Mouse (Mus musculus) embryonic facial prominence, embryonic 15.5 days (tissue): ENCODE results near the gene Rnf38. TPM values are rescaled to one million over a fixed set of nuclear protein-coding genes. Genes with fewer than 3 reads are reported as not detected.
A peak's percentile ranks its signal among the peaks of the same experiment; 100 is the strongest.

Experiments used
- ATAC-seq: fragments of 200-750 bp; cut with Nextera tagmentation; 2 replicates; pipeline ENCODE4 v1.8.0; 2017; ENCODE audit warnings: low read depth, moderate TSS enrichment; ENCODE audit not compliant: insufficient number of reproducible peaks, low FRiP score, low TSS enrichment
- H3K27ac ChIP-seq: fragments of 300-500 bp; sonication (generic); replicated peaks from 2 replicates; pipeline ENCODE4 v1.5.1; 2015; ENCODE audit warnings: mild to moderate bottlenecking, inconsistent platforms
- H3K27me3 ChIP-seq: fragments of 300-500 bp; sonication (generic); 2 replicates; pipeline ENCODE4 v1.6.1; 2015; ENCODE audit warnings: inconsistent platforms
- H3K36me3 ChIP-seq: fragments of 300-500 bp; sonication (generic); 2 replicates; pipeline ENCODE4 v1.6.1; 2015; ENCODE audit warnings: mild to moderate bottlenecking, inconsistent platforms
- H3K4me1 ChIP-seq: fragments of 300-500 bp; sonication (generic); 2 replicates; pipeline ENCODE4 v1.6.1; 2015; ENCODE audit warnings: inconsistent platforms
- H3K4me2 ChIP-seq: fragments of 300-500 bp; sonication (generic); replicated peaks from 2 replicates; pipeline ENCODE4 v1.6.1; 2015; ENCODE audit warnings: mild to moderate bottlenecking, inconsistent platforms
- H3K4me3 ChIP-seq: fragments of 300-500 bp; sonication (generic); replicated peaks from 2 replicates; pipeline ENCODE4 v1.5.1; 2015; ENCODE audit warnings: mild to moderate bottlenecking, inconsistent platforms
- H3K9ac ChIP-seq: fragments of 300-500 bp; sonication (generic); 2 replicates; pipeline ENCODE4 v1.6.1; 2015; ENCODE audit warnings: inconsistent platforms
- H3K9me3 ChIP-seq: fragments of 300-500 bp; sonication (generic); replicated peaks from 2 replicates; pipeline ENCODE4 v1.6.1; 2016; ENCODE audit warnings: inconsistent platforms
- WGBS: fragments of 180-500 bp; shearing (Covaris S2); methylation state at CpG from one replicate; pipeline ENCODE4 v1.1.7; 2015; 5-methylcytosine and 5-hydroxymethylcytosine counted together
- microRNA-seq: library from miRNA; unstranded; fragments of <30 nt; microRNA quantifications from one replicate; pipeline ENCODE4, GENCODE M21; 2016; ENCODE audit warnings: borderline number of aligned reads
- polyA plus RNA-seq: library from polyadenylated mRNA; unstranded; fragments of >200 nt; fragmentation: Nextera tagmentation; extraction: Ambion mirVana; gene quantifications from 2 replicates; pipeline ENCODE4 v1.2.1, GENCODE M21; 2015

The Rnf38 gene
- polyA plus RNA-seq, 1 experiment from 2014 or later, result 20.0 TPM

DNA sequence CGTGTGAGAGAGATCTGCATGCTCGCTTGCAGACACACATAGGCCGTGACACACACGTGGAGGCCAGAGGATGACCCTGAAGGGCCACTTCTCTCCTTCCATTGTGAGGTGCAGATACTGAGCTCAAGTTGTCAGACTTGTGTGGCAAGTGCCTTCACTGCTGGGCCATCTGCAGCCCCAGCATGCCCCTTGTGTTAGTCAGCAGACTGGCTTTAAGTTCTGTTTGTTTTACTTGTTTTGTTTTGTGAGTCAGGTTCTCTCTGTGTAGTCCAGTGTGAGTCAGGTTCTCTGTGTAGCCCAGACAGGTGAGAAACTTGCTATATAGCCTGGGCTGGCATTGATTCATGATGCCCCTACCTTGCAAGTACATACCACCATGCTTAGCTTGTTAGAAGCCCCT lies 139.1 kb downstream of the Rnf38 start:
- Histone ChIP-seq H3K4me2 (no peak overlapping the region), H3K9ac (no peak overlapping the region), H3K4me3 (no peak overlapping the region), H3K9me3 (no peaks in the 10 kb centered on the region), H3K27me3 (no peaks in the 10 kb centered on the region), H3K36me3 (no peaks in the 10 kb centered on the region), H3K4me1 (no peaks in the 10 kb centered on the region), H3K27ac (no peak overlapping the region)
- WGBS, result 78% methylated on average over 4 of the region's 4 CpGs
- ATAC-seq, result no peak

DNA sequence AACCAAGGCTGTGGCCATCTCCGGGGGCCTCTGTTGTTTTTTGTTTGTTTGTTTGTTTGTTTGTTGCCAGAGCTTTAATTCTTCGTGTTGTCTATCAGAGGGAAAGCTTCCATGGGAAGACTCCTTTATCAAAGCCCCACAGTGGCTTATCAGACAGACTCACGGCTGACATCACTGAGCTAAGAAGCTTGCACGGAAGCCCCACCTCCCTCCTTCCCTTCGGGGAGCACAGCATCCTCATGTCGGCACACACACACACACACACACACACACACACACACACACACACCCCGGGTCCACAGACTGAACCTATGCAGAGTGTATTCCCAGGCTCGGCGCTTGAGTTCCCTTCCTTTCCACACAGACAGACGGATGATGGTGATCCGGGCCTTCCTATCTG lies 141.2 kb downstream of the Rnf38 start:
- Histone ChIP-seq H3K9ac (no peak overlapping the region), H3K4me3 (no peak overlapping the region), H3K27ac (no peak overlapping the region), H3K9me3 (no peaks in the 10 kb centered on the region), H3K27me3 (no peaks in the 10 kb centered on the region), H3K4me1 (no peaks in the 10 kb centered on the region), H3K36me3 (no peaks in the 10 kb centered on the region), H3K4me2 (no peak overlapping the region)
- no peak for ATAC-seq
- WGBS, result 80% methylated on average over 11 of the region's 11 CpGs

DNA sequence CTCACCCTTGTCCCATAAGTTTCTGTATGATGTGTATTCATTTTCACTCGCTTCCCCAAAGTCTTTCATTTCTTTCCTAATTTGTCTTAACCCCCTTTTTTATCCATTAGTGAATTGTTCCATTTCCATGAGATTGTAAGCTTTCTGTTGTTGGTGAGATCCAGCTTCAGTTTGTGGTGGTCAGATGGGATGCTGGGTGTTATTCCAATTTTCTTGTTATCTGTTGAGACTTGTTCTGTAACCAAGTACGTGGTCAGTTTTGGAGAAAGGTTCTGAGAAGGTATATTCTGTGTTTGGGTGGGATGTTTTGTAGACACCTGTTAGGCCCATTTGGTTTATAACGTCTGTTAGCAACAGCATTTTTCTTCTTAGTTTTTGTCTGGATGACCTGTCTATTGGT lies 148.0 kb downstream of the Rnf38 start:
- WGBS, result 85% methylated on average over 3 of the region's 3 CpGs
- H3K4me2 ChIP-seq, result no peak overlapping the region
- H3K27ac ChIP-seq, result no peak overlapping the region

DNA sequence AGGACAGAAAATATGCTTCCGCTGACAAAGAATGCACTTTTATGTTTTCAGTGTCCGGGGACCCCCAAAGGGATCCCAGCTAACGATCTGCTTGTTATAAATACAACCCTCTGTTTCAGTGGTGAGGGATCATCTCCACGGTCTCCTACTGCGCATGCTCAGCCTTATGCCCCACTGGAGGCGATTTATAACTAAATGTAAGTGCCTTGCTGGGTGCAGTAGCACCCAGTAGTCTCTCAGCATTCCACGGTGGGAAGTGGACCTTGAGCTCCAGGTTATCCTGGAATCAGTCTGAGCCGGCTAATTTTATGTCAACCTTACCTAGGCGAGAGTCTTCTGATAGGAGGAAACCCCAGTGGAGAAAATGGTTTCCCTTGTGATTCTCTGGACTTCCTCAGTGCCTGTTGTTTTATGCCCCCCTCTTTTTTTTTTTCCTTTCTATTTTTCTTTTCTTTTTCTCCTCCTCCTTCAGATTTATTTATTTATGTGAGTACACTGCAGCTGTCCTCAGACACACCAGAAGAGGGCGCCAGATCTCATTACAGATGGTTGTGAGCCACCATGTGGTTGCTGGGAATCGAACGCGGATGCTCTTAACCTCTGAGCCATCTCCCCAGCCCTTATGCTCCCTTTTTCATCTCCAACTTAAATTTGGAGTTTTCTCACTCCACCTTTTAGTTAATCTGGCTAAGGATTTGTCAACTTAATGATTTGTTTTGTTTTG lies 148.8 kb downstream of the Rnf38 start:
- 75% methylated on average over 13 of the region's 13 CpGs for WGBS
- H3K36me3 ChIP-seq, result no peaks in the 10 kb centered on the region
- ATAC-seq, result no peak
- no peak overlapping the region for H3K27ac ChIP-seq
- H3K9me3 ChIP-seq, result no peaks in the 10 kb centered on the region
- H3K27me3 ChIP-seq, result no peaks in the 10 kb centered on the region
- H3K4me3 ChIP-seq, result no peak overlapping the region
- peaks cover 5% of the 10 kb centered on the region; the same call in 1 of the 2 replicates for H3K4me1 ChIP-seq
- H3K9ac ChIP-seq, result no peak overlapping the region
- H3K4me2 ChIP-seq, result peak overlapping the region; percentile 32; the same call in 1 of the 2 replicates

More for the DNA sequence above, 148.0 kb downstream of the Rnf38 start:
- H3K36me3 ChIP-seq, result no peaks in the 10 kb centered on the region
- H3K4me1 ChIP-seq, result peaks cover 5% of the 10 kb centered on the region; the same call in 1 of the 2 replicates
- no peak overlapping the region for H3K9ac ChIP-seq
- no peak overlapping the region for H3K4me3 ChIP-seq
- no peaks in the 10 kb centered on the region for H3K27me3 ChIP-seq
- no peak for ATAC-seq
- H3K9me3 ChIP-seq, result no peaks in the 10 kb centered on the region

DNA sequence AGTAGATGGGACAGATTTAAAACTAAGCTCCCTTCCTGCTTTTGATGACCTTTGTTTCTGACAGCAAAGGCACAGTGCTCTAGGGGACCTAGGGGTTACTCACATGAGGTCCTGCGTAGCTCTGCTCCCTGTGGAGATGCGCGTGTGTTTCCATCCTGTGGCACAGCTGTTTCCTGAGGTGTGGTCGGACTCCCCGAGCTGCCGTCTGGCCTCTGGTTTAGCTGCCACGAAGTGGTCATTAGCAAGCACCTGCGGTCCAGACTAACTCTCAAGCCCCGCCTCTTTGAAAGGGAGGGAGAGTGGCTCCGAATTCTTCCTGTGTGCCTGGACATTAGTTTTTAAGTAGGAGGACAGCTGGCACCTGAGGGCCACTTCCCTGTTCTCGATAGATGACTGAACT lies 149.6 kb downstream of the Rnf38 start, which contains the start of gene Gne:
TSS of gene Gne (minus strand) at position 233 of the 400 bp plus-strand sequence.
- no peak within 1 kb of the TSS for H3K27ac ChIP-seq

DNA sequence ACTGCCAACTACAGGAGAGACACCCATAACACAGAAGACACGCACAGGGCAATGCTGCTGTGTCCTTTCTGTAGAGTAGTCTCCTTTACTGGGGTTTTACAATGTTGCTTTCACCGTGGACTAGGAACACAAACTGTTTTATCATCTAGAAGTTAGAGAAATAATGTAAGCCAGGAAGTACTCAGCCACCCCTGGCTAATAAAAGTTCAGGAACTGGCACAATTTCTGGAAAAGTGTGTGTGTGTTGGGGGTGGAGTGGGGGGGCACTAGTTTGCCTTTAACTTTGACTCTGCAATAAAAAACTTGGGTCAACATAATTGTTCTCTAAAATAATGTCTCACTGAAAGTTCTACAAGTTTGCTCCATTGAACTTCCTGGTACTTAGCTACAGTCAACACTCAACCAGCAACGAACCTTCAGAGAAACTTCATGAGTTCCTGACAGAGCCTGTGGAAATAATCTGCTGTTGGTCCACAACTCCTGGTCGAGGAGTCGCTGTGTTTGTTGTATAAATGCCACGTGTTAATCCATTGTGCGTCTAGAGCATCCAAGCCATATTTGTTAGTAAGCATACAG lies 155.1 kb downstream of the Rnf38 start:
- WGBS, result 85% methylated on average over 7 of the region's 7 CpGs
- no peaks in the 10 kb centered on the region for H3K27me3 ChIP-seq
- no peaks in the 10 kb centered on the region for H3K4me1 ChIP-seq
- no peak overlapping the region for H3K4me3 ChIP-seq
- H3K36me3 ChIP-seq, result no peaks in the 10 kb centered on the region
- no peak overlapping the region for H3K9ac ChIP-seq
- H3K4me2 ChIP-seq, result no peak overlapping the region
- ATAC-seq, result no peak
- H3K27ac ChIP-seq, result no peak overlapping the region
- no peaks in the 10 kb centered on the region for H3K9me3 ChIP-seq

More for the DNA sequence above, 149.6 kb downstream of the Rnf38 start, which contains the start of gene Gne:
- Histone ChIP-seq H3K4me2 (peak within 1 kb of the TSS; percentile 32), H3K4me3 (no peak within 1 kb of the TSS; the same call in 1 of the 2 replicates), H3K4me1 (peaks cover 5% of the 10 kb centered on the region; the same call in 1 of the 2 replicates), H3K36me3 (no peaks in the 10 kb centered on the region), H3K9ac (no peak within 1 kb of the TSS), H3K27me3 (no peaks in the 10 kb centered on the region), H3K9me3 (no peaks in the 10 kb centered on the region)
- WGBS, result 10% methylated on average over 11 of the region's 11 CpGs
- peak; percentile 60; the same call in 1 of the 2 replicates for ATAC-seq

Small RNA genes lying within 50 kb of the gene (microRNA-seq; reads per million reads assigned to microRNA genes)
- not detected for gene Mir5106

Other genes starting within 250 kb of the Rnf38 start
- 247 and 259 TPM in 2 replicates for gene Clta, start 229.3 kb downstream of the Rnf38 start, polyA plus RNA-seq
- gene Gne, start 149.6 kb downstream of the Rnf38 start, polyA plus RNA-seq, result 25.5 and 26.1 TPM in 2 replicates
- gene Melk, start 67.1 kb upstream of the Rnf38 start, polyA plus RNA-seq, result 31.4 and 34.2 TPM in 2 replicates